Mouse (Mus musculus) hindbrain, embryonic 15.5 days (tissue): ENCODE data around the gene Gabbr2. TPM values are rescaled to one million over a fixed set of nuclear protein-coding genes. Genes with fewer than 3 reads are reported as not detected.
"Not testable (repeated sequence)": the region's sequence is repeated elsewhere in the genome, so short reads cannot be mapped to it uniquely, and the experiment has no call there.

ENCODE experiments used
- ATAC-seq: fragments of 200-750 bp; cut with Nextera tagmentation; 2 replicates; pipeline ENCODE4 v1.8.0; 2017; ENCODE audit warnings: low read depth, moderate number of reproducible peaks, moderate TSS enrichment; ENCODE audit not compliant: low FRiP score
- H3K27ac ChIP-seq: fragments of 300-500 bp; sonication (generic); replicated peaks from 2 replicates; pipeline ENCODE4 v1.5.1; 2015; ENCODE audit warnings: mild to moderate bottlenecking, inconsistent platforms
- H3K27me3 ChIP-seq: fragments of 300-500 bp; sonication (generic); 2 replicates; pipeline ENCODE4 v1.6.1; 2015; ENCODE audit warnings: control low read depth, inconsistent platforms
- H3K36me3 ChIP-seq: fragments of 300-500 bp; sonication (generic); 2 replicates; pipeline ENCODE4 v1.6.1; 2015; ENCODE audit warnings: control low read depth, inconsistent platforms
- H3K4me1 ChIP-seq: fragments of 300-500 bp; sonication (generic); replicated peaks from 2 replicates; pipeline ENCODE4 v1.6.1; 2015; ENCODE audit warnings: control low read depth, inconsistent platforms
- H3K4me2 ChIP-seq: fragments of 300-500 bp; sonication (generic); 2 replicates; pipeline ENCODE4 v1.6.1; 2015; ENCODE audit warnings: moderate library complexity, mild to moderate bottlenecking, inconsistent platforms
- H3K4me3 ChIP-seq: fragments of 300-500 bp; sonication (generic); 2 replicates; pipeline ENCODE4 v1.5.1; 2015; ENCODE audit warnings: mild to moderate bottlenecking, inconsistent platforms
- H3K9ac ChIP-seq: fragments of 300-500 bp; sonication (generic); 2 replicates; pipeline ENCODE4 v1.6.1; 2015; ENCODE audit warnings: inconsistent platforms
- H3K9me3 ChIP-seq: fragments of 300-500 bp; sonication (generic); 2 replicates; pipeline ENCODE4 v1.6.1; 2016; ENCODE audit warnings: control low read depth, inconsistent platforms
- WGBS: fragments of 180-500 bp; shearing (Covaris S2); methylation state at CpG from one replicate; pipeline ENCODE4 v1.1.7; 2015; 5-methylcytosine and 5-hydroxymethylcytosine counted together
- polyA plus RNA-seq: library from polyadenylated mRNA; unstranded; fragments of >200 nt; fragmentation: Nextera tagmentation; extraction: Ambion mirVana; gene quantifications from 2 replicates; pipeline ENCODE4 v1.2.1, GENCODE M21; 2015

Gene Gabbr2
- polyA plus RNA-seq, 1 experiment from 2014 or later, result 17.2 TPM

DNA sequence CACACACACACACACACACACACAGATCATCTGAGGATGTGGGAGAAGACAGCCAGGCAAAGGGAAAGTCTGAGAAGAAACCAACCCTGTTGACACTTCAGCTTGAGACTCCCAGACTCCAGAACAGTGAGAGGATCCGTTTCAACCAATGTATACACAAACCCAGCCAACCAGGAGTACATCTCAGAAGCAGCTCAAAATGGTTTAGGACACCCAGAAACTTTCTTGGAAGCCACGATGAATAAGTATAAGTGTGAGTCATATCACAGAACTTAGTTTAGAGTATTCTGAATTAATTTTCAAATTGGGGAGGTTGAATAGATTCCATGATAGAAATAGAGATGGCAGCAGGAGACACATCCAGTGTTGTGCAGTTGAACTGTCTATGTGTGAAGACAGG is 335.7 kb downstream of the Gabbr2 start:
- H3K9me3 ChIP-seq, result no peaks in the 10 kb centered on the region
- H3K27ac ChIP-seq, result no peak overlapping the region
- H3K36me3 ChIP-seq, result no peaks in the 10 kb centered on the region
- H3K27me3 ChIP-seq, result peaks cover 16% of the 10 kb centered on the region
- peaks cover under 1% of the 10 kb centered on the region; the same call in 1 of the 2 replicates for H3K4me1 ChIP-seq
- no peak overlapping the region for H3K4me3 ChIP-seq
- 73% methylated on average over 2 of the region's 2 CpGs for WGBS
- no peak for ATAC-seq
- no peak overlapping the region for H3K4me2 ChIP-seq
- H3K9ac ChIP-seq, result no peak overlapping the region

DNA sequence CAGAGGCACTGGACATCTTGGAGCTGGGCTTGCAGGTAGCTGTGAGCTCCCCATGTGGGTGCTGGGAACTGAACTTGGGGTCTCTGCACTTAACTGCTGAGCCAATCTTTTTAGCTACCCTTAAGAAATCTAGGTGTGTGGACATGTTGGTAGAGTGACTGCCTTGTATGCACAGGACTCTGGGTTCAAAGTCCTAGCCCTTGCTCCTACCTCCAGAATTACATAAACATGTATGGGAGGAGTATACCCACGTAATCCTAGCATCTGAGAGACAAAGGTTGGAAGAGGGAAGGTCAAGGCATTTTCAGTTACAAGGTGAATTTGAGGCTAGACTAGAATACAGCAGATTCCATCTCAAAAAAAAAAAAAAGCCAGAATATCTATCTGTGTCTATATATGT is 336.4 kb downstream of the Gabbr2 start:
- 51% methylated on average over 1 of the region's 1 CpGs for WGBS
- Histone ChIP-seq H3K9me3 (no peaks in the 10 kb centered on the region), H3K36me3 (no peaks in the 10 kb centered on the region), H3K4me1 (peaks cover 6% of the 10 kb centered on the region; the same call in 1 of the 2 replicates), H3K27me3 (peaks cover 20% of the 10 kb centered on the region), H3K4me3 (no peak overlapping the region), H3K27ac (no peak overlapping the region), H3K9ac (no peak overlapping the region), H3K4me2 (no peak overlapping the region)
- ATAC-seq, result no peak

DNA sequence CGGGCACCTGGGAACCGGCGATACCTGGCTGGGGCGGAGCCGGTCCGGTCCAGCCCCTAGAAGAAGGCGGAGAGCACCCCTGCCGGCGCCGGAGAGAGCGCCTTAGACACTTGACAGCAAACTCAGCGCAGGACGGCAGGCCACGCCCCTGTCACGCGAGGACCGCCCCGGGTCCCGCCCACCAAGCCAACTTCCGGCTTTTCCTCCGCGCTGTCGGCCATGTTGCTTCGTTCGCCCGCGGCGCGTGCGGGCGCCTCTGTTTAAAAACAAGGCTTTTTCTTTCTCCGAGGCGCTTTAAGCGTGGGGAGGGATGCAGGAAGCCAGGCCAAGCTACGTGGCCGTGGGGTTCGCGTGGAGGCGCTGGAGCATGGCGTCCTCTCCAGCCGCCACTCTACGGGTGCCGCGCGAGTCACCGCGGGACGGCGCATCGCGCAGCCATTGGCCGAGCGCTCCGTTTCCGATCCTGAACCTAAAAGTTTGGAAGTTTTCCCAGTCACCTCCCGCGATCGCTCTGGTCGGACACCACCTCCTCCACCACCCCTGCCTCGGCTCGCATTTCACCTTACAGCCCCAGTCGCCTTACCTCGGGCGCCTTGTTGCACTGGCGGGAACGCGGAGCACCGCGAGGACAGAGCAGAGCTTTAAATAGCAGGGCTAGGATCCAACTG is 341.5 kb downstream of the Gabbr2 start, which contains the start of gene Tbc1d2:
TSS of gene Tbc1d2 (minus strand) at position 124 of the 668 bp plus-strand sequence.
- Histone ChIP-seq H3K9ac (peak within 1 kb of the TSS; percentile 43), H3K4me1 (peaks cover 13% of the 10 kb centered on the region), H3K4me3 (peak within 1 kb of the TSS; percentile 62), H3K36me3 (no peaks in the 10 kb centered on the region), H3K4me2 (peak within 1 kb of the TSS; percentile 81), H3K27ac (peak within 1 kb of the TSS; percentile 61; the same call in 1 of the 2 replicates), H3K27me3 (peaks cover 38% of the 10 kb centered on the region), H3K9me3 (no peaks in the 10 kb centered on the region)
- WGBS, result under 1% methylated on average over 63 of the region's 69 CpGs
- ATAC-seq, result peak; percentile 97

DNA sequence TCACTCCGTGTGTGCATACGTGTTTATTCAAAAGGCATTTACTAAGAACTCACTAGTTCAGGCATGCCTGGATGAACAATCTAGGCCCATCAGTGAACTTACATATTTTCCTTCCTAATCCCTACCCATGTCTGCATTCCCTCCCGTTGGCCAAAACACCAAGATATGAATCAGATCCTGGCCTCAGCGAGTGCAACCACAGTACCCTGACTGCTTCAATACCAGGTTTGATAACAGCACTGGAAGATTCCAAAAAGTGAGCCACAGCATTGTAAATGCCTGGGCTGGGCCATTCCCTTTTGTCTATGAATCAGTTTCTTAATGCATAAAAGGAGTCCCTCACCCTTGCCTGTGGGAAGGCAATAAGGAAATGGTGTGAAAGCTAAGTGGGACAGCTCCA is 342.5 kb downstream of the Gabbr2 start:
- 0 out of 2 replicates have a peak overlapping the region, but pooled peaks have one; percentile 43 for H3K9ac ChIP-seq

DNA sequence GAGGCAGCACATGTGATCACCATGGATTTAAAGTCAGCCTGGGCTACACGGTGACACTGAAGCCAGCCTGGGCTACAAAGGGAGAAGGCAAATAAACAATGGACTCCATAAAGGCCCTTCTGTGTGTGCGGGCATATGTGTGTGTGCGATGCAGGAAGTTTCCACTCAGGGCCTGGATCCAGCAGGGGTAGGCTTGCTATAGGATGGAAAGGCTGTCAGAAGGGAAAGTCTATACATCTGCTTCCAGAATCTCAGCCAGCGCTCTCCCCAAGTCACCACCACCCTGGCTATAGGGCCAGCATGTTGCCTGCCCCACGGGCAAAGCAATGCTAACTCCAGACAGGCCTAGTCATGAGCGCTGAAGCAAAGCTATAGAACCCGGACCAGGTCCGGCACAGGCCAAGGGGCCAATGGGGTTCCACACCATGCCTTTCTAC is 348.0 kb downstream of the Gabbr2 start:
- Histone ChIP-seq H3K27me3 (peaks cover 10% of the 10 kb centered on the region), H3K9ac (no peak overlapping the region), H3K4me2 (no peak overlapping the region), H3K4me3 (no peak overlapping the region), H3K4me1 (no peaks in the 10 kb centered on the region), H3K36me3 (no peaks in the 10 kb centered on the region), H3K9me3 (no peaks in the 10 kb centered on the region), H3K27ac (no peak overlapping the region; the same call in 1 of the 2 replicates)
- no peak for ATAC-seq
- WGBS, result 87% methylated on average over 8 of the region's 8 CpGs

More for the DNA sequence above, 342.5 kb downstream of the Gabbr2 start:
- peaks cover 13% of the 10 kb centered on the region for H3K4me1 ChIP-seq
- no peak for ATAC-seq
- H3K27ac ChIP-seq, result no peak overlapping the region
- no peaks in the 10 kb centered on the region for H3K36me3 ChIP-seq
- peaks cover 38% of the 10 kb centered on the region for H3K27me3 ChIP-seq
- peak overlapping the region; percentile 62 for H3K4me3 ChIP-seq
- no peaks in the 10 kb centered on the region for H3K9me3 ChIP-seq
- WGBS, result 58% methylated on average over 4 of the region's 4 CpGs
- H3K4me2 ChIP-seq, result peak overlapping the region; percentile 81

DNA sequence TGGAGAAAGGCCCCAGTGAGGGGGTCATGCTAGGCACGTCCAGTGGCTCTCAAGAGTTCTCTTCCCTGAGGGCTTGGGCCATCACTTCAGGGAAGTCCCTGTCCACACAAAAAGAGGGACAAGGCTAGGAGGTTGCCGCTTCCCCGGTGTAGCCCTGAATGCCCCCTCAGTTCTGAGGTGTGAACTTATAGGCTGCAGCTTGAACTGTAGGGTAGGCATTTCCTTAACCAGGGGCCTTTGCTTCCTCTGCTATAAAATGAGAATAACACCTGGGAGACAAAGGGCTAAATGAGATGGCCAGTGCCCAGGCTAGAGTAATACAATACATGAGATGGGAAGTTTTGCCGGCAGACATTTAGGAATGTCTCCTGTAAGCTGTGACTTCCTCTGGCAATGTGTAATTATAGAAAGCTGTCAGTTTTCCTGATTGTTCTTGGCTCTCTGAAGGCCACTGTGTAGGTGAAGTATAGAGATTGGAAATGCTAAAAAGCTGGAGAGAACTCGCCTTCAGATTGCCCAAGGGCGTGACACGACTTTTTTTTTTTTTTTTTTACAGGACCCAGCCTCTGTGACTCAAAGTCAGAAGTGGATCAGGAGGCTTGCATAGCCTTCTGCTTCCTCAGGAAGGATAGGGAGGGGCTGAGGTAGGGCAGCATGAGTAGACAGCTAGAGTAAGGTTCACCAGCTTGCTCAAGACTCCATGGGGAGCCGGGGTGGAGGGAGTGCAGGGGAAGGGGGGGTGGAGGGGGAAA is 348.6 kb downstream of the Gabbr2 start:
- WGBS, result 79% methylated on average over 8 of the region's 8 CpGs
- Histone ChIP-seq H3K4me1 (no peaks in the 10 kb centered on the region), H3K27me3 (peaks cover 4% of the 10 kb centered on the region; the same call in 1 of the 2 replicates), H3K36me3 (no peaks in the 10 kb centered on the region), H3K27ac (no peak overlapping the region), H3K4me2 (no peak overlapping the region), H3K9ac (no peak overlapping the region), H3K4me3 (no peak overlapping the region), H3K9me3 (no peaks in the 10 kb centered on the region)
- ATAC-seq, result no peak

DNA sequence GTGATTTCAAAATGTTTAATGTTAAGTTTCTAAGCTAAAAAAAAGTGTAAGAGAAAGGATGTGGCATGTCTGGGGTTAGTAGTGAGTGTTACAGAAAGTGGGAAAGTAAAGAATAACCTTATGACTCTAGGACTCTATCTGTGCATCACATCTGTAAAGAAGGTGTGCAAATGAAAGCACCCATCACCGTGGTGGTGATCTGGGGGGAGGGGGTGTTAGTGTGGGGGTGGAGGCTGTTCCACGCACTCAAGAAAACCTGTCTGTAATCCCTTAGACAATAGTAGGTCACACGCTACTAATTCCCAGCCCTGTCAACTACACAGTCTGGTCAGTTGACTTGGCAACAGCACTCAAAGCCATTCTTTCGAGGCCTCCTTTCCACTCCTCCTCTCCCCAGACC is 350.4 kb downstream of the Gabbr2 start:
- H3K4me1 ChIP-seq, result no peaks in the 10 kb centered on the region
- WGBS, result 45% methylated on average over 4 of the region's 4 CpGs
- no peaks in the 10 kb centered on the region for H3K27me3 ChIP-seq
- H3K9me3 ChIP-seq, result no peaks in the 10 kb centered on the region
- H3K9ac ChIP-seq, result no peak overlapping the region
- no peak overlapping the region for H3K4me3 ChIP-seq
- no peak overlapping the region for H3K4me2 ChIP-seq
- H3K27ac ChIP-seq, result no peak overlapping the region
- no peaks in the 10 kb centered on the region for H3K36me3 ChIP-seq
- no peak for ATAC-seq

DNA sequence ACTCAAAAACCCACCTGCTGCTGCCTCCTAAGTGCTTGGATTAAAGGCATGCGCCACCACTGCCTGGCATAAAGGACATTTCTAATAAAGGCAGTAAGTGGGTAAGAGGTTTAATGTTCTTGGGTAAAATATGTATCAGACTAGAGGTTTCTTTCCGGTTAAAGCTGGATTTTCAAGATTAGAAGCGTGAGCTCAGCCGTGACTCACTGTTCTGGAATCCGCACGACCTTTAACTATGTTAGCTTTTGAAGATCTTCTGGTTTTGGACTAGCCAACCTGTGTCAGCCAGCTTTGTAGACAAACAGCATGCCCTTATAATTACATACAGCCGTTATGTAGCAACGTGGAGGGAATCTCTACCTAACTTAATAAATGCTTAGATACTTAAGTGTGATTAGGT is 351.8 kb downstream of the Gabbr2 start:
- H3K9ac ChIP-seq, result no peak overlapping the region
- ATAC-seq, result no peak
- WGBS, result 90% methylated on average over 8 of the region's 8 CpGs

DNA sequence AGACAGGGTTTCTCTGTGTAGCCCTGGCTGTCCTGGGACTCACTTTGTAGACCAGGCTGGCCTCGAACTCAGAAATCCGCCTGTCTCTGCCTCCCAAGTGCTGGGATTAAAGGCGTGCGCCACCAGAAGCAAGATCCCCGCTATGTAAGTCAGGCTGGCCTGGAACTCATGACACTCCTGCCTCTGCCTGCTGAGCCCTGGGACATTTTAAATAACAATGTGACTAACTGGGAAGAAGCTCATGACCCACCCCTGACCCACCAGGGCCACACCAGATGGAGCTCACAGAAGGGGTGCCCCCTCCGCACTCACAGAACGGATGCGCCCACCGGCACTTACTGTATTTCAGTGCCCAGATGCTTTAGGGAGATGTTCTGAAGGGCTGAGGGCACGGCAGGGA is 354.4 kb downstream of the Gabbr2 start:
- not testable (repeated sequence) for H3K27me3 ChIP-seq, H3K4me1 ChIP-seq, H3K27ac ChIP-seq, H3K9me3 ChIP-seq, H3K36me3 ChIP-seq, H3K4me2 ChIP-seq, H3K4me3 ChIP-seq, H3K9ac ChIP-seq, ATAC-seq
- WGBS, result 92% methylated on average over 10 of the region's 10 CpGs

More for the DNA sequence above, 351.8 kb downstream of the Gabbr2 start:
- H3K4me3 ChIP-seq, result no peak overlapping the region
- H3K4me1 ChIP-seq, result no peaks in the 10 kb centered on the region
- no peaks in the 10 kb centered on the region for H3K9me3 ChIP-seq
- no peak overlapping the region for H3K27ac ChIP-seq
- no peaks in the 10 kb centered on the region for H3K27me3 ChIP-seq
- H3K36me3 ChIP-seq, result no peaks in the 10 kb centered on the region
- H3K4me2 ChIP-seq, result no peak overlapping the region

DNA sequence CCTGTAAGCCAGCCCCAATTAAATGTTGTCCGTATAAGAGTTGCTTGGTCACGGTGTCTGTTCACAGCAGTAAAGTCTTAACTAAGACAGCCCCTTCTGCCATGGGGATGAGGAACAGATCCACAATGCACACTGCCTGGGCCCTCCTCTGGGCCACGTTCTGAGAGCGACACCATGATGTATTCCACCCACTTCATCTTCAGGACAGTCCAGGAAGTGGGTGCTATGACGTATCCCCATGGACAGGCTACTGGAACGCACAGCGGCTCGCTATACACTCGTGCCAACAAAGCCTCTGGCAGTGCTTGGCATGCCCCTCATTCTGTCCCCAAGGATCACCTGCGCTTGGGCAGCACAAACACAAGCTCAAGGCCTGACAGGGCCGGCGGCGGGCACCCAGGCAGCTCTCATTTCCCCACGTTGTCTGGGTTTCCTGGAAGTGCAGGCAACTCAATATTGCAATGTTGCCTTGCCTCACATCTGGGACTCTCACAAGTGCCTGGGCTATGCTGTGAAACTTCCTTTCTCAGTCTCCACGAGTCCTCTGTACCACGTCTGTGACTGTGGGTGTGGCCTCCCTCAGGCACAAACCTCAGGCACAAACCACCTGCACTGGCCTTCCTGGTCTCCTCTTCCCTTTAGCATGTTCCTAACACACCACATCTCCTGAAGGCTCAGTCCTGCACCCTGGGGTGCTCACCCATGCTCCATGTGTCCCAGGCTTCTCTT is 355.8 kb downstream of the Gabbr2 start:
- Histone ChIP-seq H3K9ac (no peak overlapping the region), H3K9me3 (no peaks in the 10 kb centered on the region)

DNA sequence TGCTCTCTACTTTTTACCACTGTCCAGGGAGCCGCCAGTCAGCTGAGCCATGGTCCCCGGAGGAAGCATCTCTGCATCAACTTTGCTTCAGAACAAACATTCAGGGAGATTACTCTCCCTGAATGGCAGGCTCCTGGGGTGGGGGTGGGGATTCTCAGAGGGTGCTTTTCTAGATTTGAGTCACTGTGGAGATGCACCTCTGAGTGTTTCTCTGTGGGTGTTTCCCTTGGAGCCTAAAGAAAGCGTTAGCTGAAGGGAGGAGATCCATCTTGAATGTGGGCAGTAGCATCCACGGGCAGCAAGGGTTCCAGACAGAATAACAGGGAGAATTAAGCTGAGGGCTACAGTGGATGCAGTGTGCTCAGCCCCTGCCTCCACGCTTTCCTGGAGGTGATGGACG is 356.8 kb downstream of the Gabbr2 start:
- Histone ChIP-seq H3K27ac (no peak overlapping the region), H3K4me1 (no peaks in the 10 kb centered on the region), H3K9ac (no peak overlapping the region), H3K9me3 (no peaks in the 10 kb centered on the region), H3K36me3 (no peaks in the 10 kb centered on the region), H3K4me3 (no peak overlapping the region), H3K4me2 (no peak overlapping the region), H3K27me3 (no peaks in the 10 kb centered on the region)
- ATAC-seq, result no peak
- 53% methylated on average over 6 of the region's 6 CpGs for WGBS

More for the DNA sequence above, 355.8 kb downstream of the Gabbr2 start:
- H3K4me1 ChIP-seq, result no peaks in the 10 kb centered on the region
- no peaks in the 10 kb centered on the region for H3K36me3 ChIP-seq
- H3K27ac ChIP-seq, result no peak overlapping the region
- WGBS, result 87% methylated on average over 16 of the region's 16 CpGs
- H3K4me3 ChIP-seq, result no peak overlapping the region
- ATAC-seq, result no peak
- no peaks in the 10 kb centered on the region for H3K27me3 ChIP-seq
- no peak overlapping the region for H3K4me2 ChIP-seq

DNA sequence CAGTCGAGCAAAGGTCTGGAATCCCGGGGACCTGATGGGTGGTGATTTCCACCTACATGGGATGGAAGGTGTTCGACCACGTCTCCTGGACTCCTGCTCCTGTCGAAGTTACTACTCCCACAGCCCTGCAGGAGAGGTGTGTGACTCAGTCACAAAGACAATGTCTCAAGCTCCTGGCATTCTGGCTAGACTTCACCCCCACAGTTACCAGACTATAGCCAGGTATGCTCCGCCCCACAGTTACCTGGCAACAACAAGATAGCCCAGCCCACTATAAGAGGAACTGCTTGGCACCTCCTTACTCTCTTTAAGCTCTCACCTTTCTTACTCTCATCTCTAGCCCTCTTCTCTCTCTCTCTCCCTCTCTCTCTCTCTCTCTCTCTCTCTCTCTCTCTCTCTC is 358.1 kb downstream of the Gabbr2 start:
- not testable (repeated sequence) for H3K27me3 ChIP-seq, H3K4me1 ChIP-seq, H3K4me3 ChIP-seq, H3K27ac ChIP-seq, H3K4me2 ChIP-seq, H3K9ac ChIP-seq, H3K36me3 ChIP-seq, H3K9me3 ChIP-seq, ATAC-seq
- WGBS, result 70% methylated on average over 6 of the region's 6 CpGs
